Mouse (Mus musculus) CH12.LX (cell line): ENCODE data around the gene Pam. TPM values are rescaled to one million over a fixed set of nuclear protein-coding genes. Genes with fewer than 3 reads are reported as not detected.

ENCODE experiments used
- DNase-seq: peaks from one replicate; pipeline ENCODE4 v3.0.0-alpha.2; 2013; ENCODE audit errors: extremely low read depth
- H3K27ac ChIP-seq: 2 replicates; pipeline ENCODE4 v1.5.1; 2012; ENCODE audit warnings: low read depth, mild to moderate bottlenecking, control low read depth, moderate library complexity; ENCODE audit not compliant: insufficient read depth
- H3K27me3 ChIP-seq: replicated peaks from 2 replicates; pipeline ENCODE3; 2012; ENCODE audit warnings: inconsistent platforms
- H3K36me3 ChIP-seq, 2 experiments: replicated peaks in 1 of 2; 2 replicates each; pipeline versions ENCODE3 to v1.6.1; 2012; ENCODE audit warnings: inconsistent platforms in 1 of 2, low read length in 1 of 2, mild to moderate bottlenecking in 1 of 2, mixed read lengths in 1 of 2, moderate library complexity in 1 of 2; ENCODE audit not compliant: control insufficient read depth in 1 of 2, insufficient read depth in 1 of 2
- H3K4me1 ChIP-seq, 2 experiments: 2 replicates each; pipeline ENCODE4 v1.6.1; 2012; ENCODE audit warnings: inconsistent platforms in 1 of 2, moderate library complexity in 1 of 2; ENCODE audit not compliant: insufficient read depth in 2 of 2, control insufficient read depth in 1 of 2
- H3K4me2 ChIP-seq: 2 replicates; pipeline ENCODE4 v1.6.1; 2012; ENCODE audit warnings: low read depth, mild to moderate bottlenecking, control low read depth; ENCODE audit not compliant: poor library complexity, insufficient read depth, severe bottlenecking
- H3K4me3 ChIP-seq, 3 experiments: fragments of 150-350 bp in 1 of 3; sonication (generic) in 1 of 3; replicated peaks in 1 of 3; 2 replicates each; pipeline versions ENCODE3 to v1.5.1; 2011 to 2012; ENCODE audit warnings: low read depth in 2 of 3, low read length in 2 of 3, mild to moderate bottlenecking in 2 of 3, moderate library complexity in 2 of 3, control low read depth in 1 of 3, improper control_type of control experiment in 1 of 3, inconsistent platforms in 1 of 3, mixed read lengths in 1 of 3; ENCODE audit not compliant: poor library complexity in 1 of 3
- H3K79me2 ChIP-seq: replicated peaks from 2 replicates; pipeline ENCODE4 v1.6.1; 2012; ENCODE audit warnings: mild to moderate bottlenecking, moderate library complexity; ENCODE audit not compliant: control insufficient read depth, poor library complexity, insufficient read depth, severe bottlenecking; ENCODE audit errors: extremely low read depth
- H3K9ac ChIP-seq: 2 replicates; pipeline ENCODE4 v1.6.1; 2012; ENCODE audit warnings: low read depth, mild to moderate bottlenecking, control low read depth, moderate library complexity; ENCODE audit not compliant: insufficient read depth
- H3K9me3 ChIP-seq: replicated peaks from 2 replicates; pipeline ENCODE3; 2012; ENCODE audit warnings: low read length, inconsistent platforms, mixed read lengths
- BHLHE40 ChIP-seq: IDR thresholded peaks from 2 replicates; pipeline ENCODE4 v1.6.1; 2011; ENCODE audit warnings: mild to moderate bottlenecking, low read depth, low read length, improper control_type of control experiment
- CHD1 ChIP-seq: IDR thresholded peaks from 2 replicates; pipeline ENCODE4 v1.6.1; 2012; ENCODE audit warnings: low read depth, low read length, improper control_type of control experiment, inconsistent platforms
- CHD2 ChIP-seq: IDR thresholded peaks from 2 replicates; pipeline ENCODE4 v1.6.1; 2011; ENCODE audit warnings: low read length, improper control_type of control experiment
- CTCF ChIP-seq, 2 experiments: IDR thresholded peaks in 1 of 2; conservative IDR thresholded peaks in 1 of 2; 2 replicates each; pipeline ENCODE4 v1.5.1; 2011 to 2012; ENCODE audit warnings: low read depth in 2 of 2, low read length in 2 of 2, improper control_type of control experiment in 1 of 2, inconsistent platforms in 1 of 2, mild to moderate bottlenecking in 1 of 2, moderate library complexity in 1 of 2
- ELF1 ChIP-seq: IDR thresholded peaks from 2 replicates; pipeline ENCODE4 v1.6.1; 2014; ENCODE audit warnings: low read depth, mild to moderate bottlenecking, inconsistent platforms, low read length, improper control_type of control experiment
- HCFC1 ChIP-seq: IDR thresholded peaks from 2 replicates; pipeline ENCODE4 v1.6.1; 2012; ENCODE audit warnings: low read depth, mild to moderate bottlenecking, inconsistent platforms, low read length, improper control_type of control experiment
- KAT2A ChIP-seq: IDR thresholded peaks from 2 replicates; pipeline ENCODE4 v1.6.1; 2012; ENCODE audit warnings: low read length, improper control_type of control experiment, inconsistent platforms; ENCODE audit not compliant: insufficient replicate concordance
- MEF2A ChIP-seq: IDR thresholded peaks from 2 replicates; pipeline ENCODE4 v1.6.1; 2014; ENCODE audit warnings: low read depth, mild to moderate bottlenecking, inconsistent platforms, low read length, improper control_type of control experiment, borderline replicate concordance
- MXI1 ChIP-seq: IDR thresholded peaks from 2 replicates; pipeline ENCODE4 v1.6.1; 2011; ENCODE audit warnings: mild to moderate bottlenecking, low read depth, low read length, improper control_type of control experiment
- PAX5 ChIP-seq: IDR thresholded peaks from 2 replicates; pipeline ENCODE4 v1.6.1; 2012; ENCODE audit warnings: low read length, inconsistent platforms, mixed read lengths
- POLR2AphosphoS2 ChIP-seq: IDR thresholded peaks from 2 replicates; pipeline ENCODE4 v1.6.1; 2011; ENCODE audit warnings: low read depth, low read length, improper control_type of control experiment
- RAD21 ChIP-seq: IDR thresholded peaks from 2 replicates; pipeline ENCODE4 v1.6.1; 2011; ENCODE audit warnings: low read depth, mild to moderate bottlenecking, low read length, improper control_type of control experiment, moderate library complexity
- TCF12 ChIP-seq: IDR thresholded peaks from 2 replicates; pipeline ENCODE4 v1.6.1; 2014; ENCODE audit warnings: low read depth, mild to moderate bottlenecking, inconsistent platforms, low read length, improper control_type of control experiment
- UBTF ChIP-seq: IDR thresholded peaks from 2 replicates; pipeline ENCODE4 v1.6.1; 2012; ENCODE audit warnings: low read depth, mild to moderate bottlenecking, inconsistent platforms, low read length, improper control_type of control experiment, moderate library complexity
- USF2 ChIP-seq: conservative IDR thresholded peaks from 2 replicates; pipeline ENCODE4 v1.6.1; 2011; ENCODE audit warnings: low read depth, low read length, improper control_type of control experiment
- ZC3H11A ChIP-seq: IDR thresholded peaks from 2 replicates; pipeline ENCODE4 v1.6.1; 2012; ENCODE audit warnings: low read depth, mild to moderate bottlenecking, inconsistent platforms, low read length, improper control_type of control experiment
- ZKSCAN1 ChIP-seq: IDR thresholded peaks from 2 replicates; pipeline ENCODE4 v1.6.1; 2012; ENCODE audit warnings: low read depth, inconsistent platforms, low read length, improper control_type of control experiment, borderline replicate concordance
- ZMIZ1 ChIP-seq: IDR thresholded peaks from 2 replicates; pipeline ENCODE4 v1.6.1; 2012; ENCODE audit warnings: low read depth, mild to moderate bottlenecking, inconsistent platforms, low read length, improper control_type of control experiment
- dilution Hi-C: fragments of 300-500 bp; cut with MboI; formaldehyde crosslinking; loops from 2 replicates; pipeline ENCODE4 v1.14.3; 2020; ENCODE audit warnings: low sequenced_read_pairs; ENCODE audit not compliant: extremely low pct_unique_long_range_greater_than_20kb, extremely low pct_ligation_motif_present
- in situ Hi-C: fragments of 300-500 bp; cut with MboI; formaldehyde crosslinking; loops from 3 replicates; pipeline ENCODE4 v1.14.3; 2019; ENCODE audit warnings: low sequenced_read_pairs, low pct_ligation_motif_present, low pct_unique_long_range_greater_than_20kb, mixed read lengths
- polyA plus RNA-seq: library from polyadenylated mRNA; unstranded; fragments of >175 nt; gene quantifications from 2 replicates; pipeline ENCODE4 v1.2.1, GENCODE M21; 2012; ENCODE audit warnings: low read depth; ENCODE audit not compliant: insufficient read length
- total RNA-seq, 2 experiments: library from RNA; depleted of rRNA; stranded (reverse); fragments of 300-350 nt in 1 of 2; fragments of >200 nt in 1 of 2; gene quantifications; 2 replicates each; pipeline ENCODE4 v1.2.3; 2012 to 2014

The Pam gene
- total and polyA plus RNA-seq, 3 experiments, result 0.24 TPM; not detected in 2

DNA sequence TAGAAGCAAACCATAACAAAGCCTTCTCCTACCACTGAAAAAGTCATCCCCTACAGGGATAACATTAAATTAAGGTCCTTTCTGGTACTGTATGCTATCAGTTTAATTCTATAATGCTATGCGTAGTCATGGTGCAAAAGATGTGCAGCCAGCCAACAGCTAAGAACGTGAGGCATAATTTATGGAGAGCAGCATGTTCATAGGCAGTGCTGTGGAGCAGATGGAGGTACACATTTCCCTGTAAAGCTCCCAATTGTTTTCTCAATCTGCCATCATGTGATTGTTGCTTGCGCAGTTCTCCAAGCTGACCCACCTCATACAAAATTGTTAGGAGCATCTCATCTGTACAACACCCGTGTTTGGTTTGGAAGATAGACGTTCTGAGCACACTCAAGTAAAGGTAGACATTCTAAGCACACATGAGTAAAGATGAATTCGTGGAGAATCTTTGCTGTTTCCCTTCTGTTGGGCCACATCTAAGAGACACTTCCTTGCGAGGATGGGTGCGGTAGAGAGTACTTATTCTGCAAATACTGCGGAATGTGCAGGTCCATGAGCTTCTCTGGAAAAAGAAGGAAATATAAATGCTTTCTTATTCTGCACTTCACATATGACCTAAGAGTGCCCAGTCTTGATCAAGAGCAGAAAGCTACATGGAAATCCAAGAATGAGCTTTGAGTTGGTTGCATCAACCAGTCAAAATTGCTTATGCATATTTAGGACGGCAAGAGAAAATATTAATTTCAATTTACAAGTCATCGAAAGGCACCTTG is 2.7 kb upstream of the Pam start:
- Histone ChIP-seq H3K27me3 (no peaks in the 10 kb centered on the region), H3K9ac (no peak overlapping the region)
- TF ChIP-seq CHD1 (no peak), POLR2AphosphoS2 (no peak), PAX5 (no peak), MEF2A (no peak), UBTF (no peak), KAT2A (no peak), TCF12 (no peak), BHLHE40 (no peak), CHD2 (no peak), HCFC1 (no peak)

DNA sequence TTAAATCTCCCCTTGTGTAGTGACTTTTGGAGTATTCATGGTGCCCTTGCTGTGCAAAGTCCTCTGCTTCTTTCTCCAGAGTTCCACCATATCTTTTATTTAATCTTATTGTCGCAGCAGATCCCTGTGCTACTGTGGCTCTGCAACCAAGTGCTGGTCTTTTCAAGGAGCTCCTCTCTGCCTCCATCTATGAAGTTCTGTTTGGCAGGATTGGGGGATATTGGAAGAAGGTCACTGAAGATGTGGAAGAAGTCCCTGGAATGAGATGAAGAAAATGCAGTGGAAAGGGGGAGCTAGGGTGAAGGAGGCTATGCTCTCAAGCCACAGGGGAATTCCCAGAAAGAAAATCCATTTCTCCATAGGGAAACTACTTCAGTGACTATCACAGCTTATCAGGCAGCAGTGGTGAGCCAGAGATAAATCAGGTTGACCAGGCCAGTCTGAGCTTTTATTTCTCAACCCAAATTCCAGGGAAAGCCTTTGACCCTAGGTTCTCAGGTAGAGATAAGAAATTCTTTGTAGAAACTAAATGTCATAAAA is 1.0 kb upstream of the Pam start:
- Histone ChIP-seq H3K4me2 (no peak overlapping the region), H3K9ac (no peak overlapping the region), H3K79me2 (no peaks in the 10 kb centered on the region), H3K4me3 (no peak overlapping the region), H3K4me1 (no peaks in the 10 kb centered on the region), H3K9me3 (peaks cover 47% of the 10 kb centered on the region), H3K27me3 (no peaks in the 10 kb centered on the region), H3K27ac (no peak overlapping the region), H3K36me3 (no peaks in the 10 kb centered on the region)
- dilution Hi-C loops (no loop called here), in situ Hi-C loops (no loop called here)
- TF ChIP-seq ELF1 (no peak), RAD21 (no peak), USF2 (no peak), CTCF (conservative IDR thresholded peaks at IDR 0.05 in 1 of 2, IDR thresholded peaks at IDR 0.05 in 1 of 2; ENCODE audit: low read depth in 2 of 2, low read length in 2 of 2) (no peak), CHD1 (no peak), MXI1 (no peak), ZKSCAN1 (no peak), ZC3H11A (no peak), ZMIZ1 (no peak)
- no peak for DNase-seq

More for the DNA sequence above, 2.7 kb upstream of the Pam start:
- Histone ChIP-seq H3K27ac (no peak overlapping the region), H3K79me2 (no peaks in the 10 kb centered on the region), H3K9me3 (peaks cover 56% of the 10 kb centered on the region), H3K4me1 (no peaks in the 10 kb centered on the region), H3K4me2 (no peak overlapping the region), H3K4me3 (no peak overlapping the region), H3K36me3 (no peaks in the 10 kb centered on the region)
- in situ Hi-C loops (no loop called here), dilution Hi-C loops (no loop called here)
- no peak for DNase-seq
